Mouse (Mus musculus): Measurements from ENCODE around the gene Spag16.

DNA sequence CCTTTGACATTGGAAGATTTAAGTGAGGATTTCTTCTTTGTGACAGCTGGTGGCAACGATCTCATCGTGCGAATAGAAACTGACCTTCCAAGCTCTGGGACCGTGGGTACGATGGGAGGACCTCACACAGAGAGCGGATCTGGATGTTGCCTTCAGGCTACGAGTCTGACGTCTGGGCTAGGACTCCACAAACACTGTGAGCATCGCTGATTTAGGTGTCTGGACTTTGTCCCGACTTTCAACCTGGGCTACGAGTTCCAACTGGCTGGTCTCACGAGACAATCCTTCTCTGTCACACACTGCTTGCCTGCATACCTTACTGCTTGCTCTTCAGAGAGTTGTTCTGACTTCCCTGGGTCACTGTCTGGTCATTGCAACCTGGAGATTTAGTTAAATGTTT is 39.4 kb upstream of the Spag16 start:
- TF ChIP-seq CTCF (IDR thresholded peaks at IDR 0.05; ENCODE audit: insufficient read depth, low read length), result no peak
- TF ChIP-seq POLR2A (IDR thresholded peaks at IDR 0.05; ENCODE audit: borderline replicate concordance, extremely low read depth, low read depth, low read length), result no peak
